Mouse (Mus musculus): ENCODE results near the gene Smoc1.

The Smoc1 gene

GRCm38 (mm10) chr12:81080345-81080744 lies 53.7 kb downstream of the Smoc1 start:
- DNase-seq (ENCODE audit: low spot score in 2 of 2) = no peak

GRCm38 (mm10) chr12:81081031-81081430 lies 54.4 kb downstream of the Smoc1 start:
- no peak for DNase-seq (ENCODE audit: low spot score in 2 of 2)

GRCm38 (mm10) chr12:81083146-81083545 lies 56.5 kb downstream of the Smoc1 start:
- no peak for DNase-seq (ENCODE audit: low spot score in 2 of 2)

- no peak for DNase-seq (ENCODE audit: low spot score in 2 of 2)
Measured at GRCm38 (mm10) chr12:81085244-81085643, 58.6 kb downstream of the Smoc1 start.

- no peak for DNase-seq (ENCODE audit: low spot score in 2 of 2)
Measured at GRCm38 (mm10) chr12:81088131-81088530, 61.5 kb downstream of the Smoc1 start.

GRCm38 (mm10) chr12:81091641-81092040 lies 65.0 kb downstream of the Smoc1 start:
- DNase-seq (ENCODE audit: low spot score in 2 of 2) = no peak

- no peak for DNase-seq (ENCODE audit: low spot score in 2 of 2)
Measured at GRCm38 (mm10) chr12:81092641-81093040, 66.0 kb downstream of the Smoc1 start.

GRCm38 (mm10) chr12:81093211-81093610 lies 66.6 kb downstream of the Smoc1 start:
- no peak for DNase-seq (ENCODE audit: low spot score in 2 of 2)

- no peak for DNase-seq (ENCODE audit: low spot score in 2 of 2)
Measured at GRCm38 (mm10) chr12:81094766-81095405, 68.3 kb downstream of the Smoc1 start.

GRCm38 (mm10) chr12:81097267-81097666 lies 70.7 kb downstream of the Smoc1 start:
- no peak for DNase-seq (ENCODE audit: low spot score in 2 of 2)

- DNase-seq (ENCODE audit: low spot score in 2 of 2) = no peak
Measured at GRCm38 (mm10) chr12:81097738-81098137, 71.1 kb downstream of the Smoc1 start.

- no peak for DNase-seq (ENCODE audit: low spot score in 2 of 2)
Measured at GRCm38 (mm10) chr12:81099161-81099560, 72.6 kb downstream of the Smoc1 start.

GRCm38 (mm10) chr12:81101691-81102090 lies 75.1 kb downstream of the Smoc1 start:
- no peak for DNase-seq (ENCODE audit: low spot score in 2 of 2)

GRCm38 (mm10) chr12:81104546-81104945 lies 77.9 kb downstream of the Smoc1 start:
- DNase-seq (ENCODE audit: low spot score in 2 of 2) = no peak

- peak; percentile 44 to 45 for DNase-seq (ENCODE audit: low spot score in 2 of 2)
Measured at GRCm38 (mm10) chr12:81105721-81106633, 79.4 kb downstream of the Smoc1 start.

GRCm38 (mm10) chr12:81107278-81108100 lies 80.9 kb downstream of the Smoc1 start:
- DNase-seq (ENCODE audit: low spot score in 2 of 2) = no peak

- DNase-seq (ENCODE audit: low spot score in 2 of 2) = no peak
Measured at GRCm38 (mm10) chr12:81108600-81109011, 82.0 kb downstream of the Smoc1 start.

GRCm38 (mm10) chr12:81110006-81110405 lies 83.4 kb downstream of the Smoc1 start:
- no peak for DNase-seq (ENCODE audit: low spot score in 2 of 2)

- DNase-seq (ENCODE audit: low spot score in 2 of 2) = no peak
Measured at GRCm38 (mm10) chr12:81112321-81112720, 85.7 kb downstream of the Smoc1 start.

GRCm38 (mm10) chr12:81120301-81120700 lies 93.7 kb downstream of the Smoc1 start:
- DNase-seq (ENCODE audit: low spot score in 2 of 2) = no peak

GRCm38 (mm10) chr12:81123793-81124192 lies 97.2 kb downstream of the Smoc1 start:
- DNase-seq (ENCODE audit: low spot score in 2 of 2) = no peak

- no peak for DNase-seq (ENCODE audit: low spot score in 2 of 2)
Measured at GRCm38 (mm10) chr12:81126842-81127241, 100.2 kb downstream of the Smoc1 start.
